Mouse (Mus musculus) lung, postnatal 0 days (tissue): ENCODE measurements around the gene Dhx30.

Source experiments
- CTCF ChIP-seq: IDR thresholded peaks from 2 replicates; pipeline ENCODE4 v1.5.1; 2016; ENCODE audit warnings: antibody characterized with exemption, mild to moderate bottlenecking
- EP300 ChIP-seq: IDR thresholded peaks from 2 replicates; pipeline ENCODE4 v1.6.1; 2016; ENCODE audit warnings: antibody characterized with exemption, mild to moderate bottlenecking, control low read depth

- no peak for TF ChIP-seq CTCF
- no peak for TF ChIP-seq EP300
These were observed 82.5 kb downstream of the Dhx30 start for GRCm38 (mm10) chr9:110035091-110035490.
